Mouse (Mus musculus): ENCODE data around the gene Dlg3.

Gene Dlg3

GRCm38 (mm10) chrX:100767181-100767884 is at the start of gene Dlg3:
TSS of gene Dlg3 (plus strand) at chrX:100767722.
- DNase-seq, result no peak

DNA sequence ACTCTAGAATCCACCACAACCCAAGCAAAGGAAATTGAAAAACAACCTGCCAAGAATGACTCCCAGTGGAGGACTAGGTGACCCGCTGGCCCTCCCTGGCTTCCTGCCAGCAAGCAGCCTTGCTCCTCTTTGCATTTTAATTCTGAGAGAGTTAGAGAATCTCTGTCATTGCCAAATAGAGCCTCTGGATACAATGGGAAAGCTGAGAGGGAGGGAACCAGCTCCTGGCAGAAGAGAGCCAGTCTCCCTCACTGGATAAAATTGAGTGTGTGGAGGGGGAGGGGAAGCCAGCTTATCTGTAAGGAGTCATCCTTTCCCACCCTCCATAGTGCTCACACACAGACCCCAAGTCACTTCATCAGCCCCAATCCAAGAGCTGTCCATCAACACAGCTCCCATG is 38.6 kb upstream of the Dlg3 start:
- DNase-seq, result no peak

GRCm38 (mm10) chrX:100729665-100730188 is 37.8 kb upstream of the Dlg3 start, which contains the start of gene Gdpd2:
TSS of gene Gdpd2 (plus strand) at chrX:100729873.
- peak; percentile 56 for DNase-seq

- no peak for DNase-seq
Measured at GRCm38 (mm10) chrX:100730266-100730665, 37.3 kb upstream of the Dlg3 start.

DNA sequence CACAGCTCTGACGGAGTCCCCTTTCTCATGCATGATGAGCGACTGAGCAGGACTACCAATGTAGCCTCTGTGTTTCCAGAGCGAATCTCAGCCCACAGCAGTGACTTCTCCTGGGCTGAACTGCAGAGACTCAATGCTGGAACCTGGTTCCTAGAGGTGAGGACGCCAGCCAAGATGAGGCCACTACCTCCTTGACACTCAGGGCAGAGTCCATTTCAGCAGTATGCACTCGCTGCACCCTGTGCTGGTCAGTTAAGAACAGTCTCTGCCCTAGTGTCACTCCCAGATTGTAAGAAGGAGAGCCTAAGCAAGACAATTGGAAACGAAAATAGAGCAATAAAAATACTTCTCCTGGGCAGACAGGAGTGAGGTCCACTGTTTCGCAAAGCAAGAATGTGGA is 33.2 kb upstream of the Dlg3 start:
- DNase-seq, result no peak

DNA sequence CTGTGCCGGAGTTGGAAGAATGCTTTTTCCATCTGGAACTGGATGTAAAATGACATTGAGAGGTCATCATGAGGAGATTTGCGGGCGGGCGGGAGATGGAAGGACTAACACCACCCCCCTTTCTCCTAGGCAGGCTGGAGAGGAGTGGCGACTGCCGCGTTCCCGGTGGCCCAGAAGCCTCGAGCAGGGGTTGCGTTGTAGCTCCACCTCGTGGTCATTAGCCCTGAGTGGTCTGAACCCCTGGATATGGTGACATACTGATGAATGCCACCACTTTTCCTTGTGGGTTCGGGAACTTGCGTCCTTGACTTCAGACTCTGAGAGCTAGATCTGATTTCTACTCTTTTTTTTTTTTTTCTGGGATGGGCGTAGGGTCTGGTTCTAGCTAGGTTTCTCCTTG is 28.6 kb upstream of the Dlg3 start:
- peak; percentile 78 for DNase-seq

GRCm38 (mm10) chrX:100739443-100739842 is 28.1 kb upstream of the Dlg3 start:
- no peak for DNase-seq

DNA sequence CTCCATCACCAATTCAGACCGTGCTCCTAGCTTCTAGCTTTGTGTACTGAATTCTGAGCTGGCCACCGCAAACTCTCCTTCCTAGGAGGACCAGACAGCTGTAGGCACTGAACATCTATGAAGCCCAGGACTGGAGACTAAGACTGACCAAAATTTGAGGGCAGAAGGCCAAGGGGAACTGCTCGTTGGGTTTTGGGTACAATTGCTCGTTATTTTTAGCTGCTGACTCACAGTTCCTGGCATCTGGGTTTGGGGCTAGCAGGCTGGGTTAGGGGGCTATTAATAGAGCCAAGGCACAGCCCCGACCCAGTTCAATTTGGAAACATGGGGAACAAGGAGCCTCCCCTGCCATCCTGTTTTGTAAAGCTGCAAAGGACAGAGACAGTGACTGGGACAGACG is 26.7 kb upstream of the Dlg3 start:
- DNase-seq, result no peak

DNA sequence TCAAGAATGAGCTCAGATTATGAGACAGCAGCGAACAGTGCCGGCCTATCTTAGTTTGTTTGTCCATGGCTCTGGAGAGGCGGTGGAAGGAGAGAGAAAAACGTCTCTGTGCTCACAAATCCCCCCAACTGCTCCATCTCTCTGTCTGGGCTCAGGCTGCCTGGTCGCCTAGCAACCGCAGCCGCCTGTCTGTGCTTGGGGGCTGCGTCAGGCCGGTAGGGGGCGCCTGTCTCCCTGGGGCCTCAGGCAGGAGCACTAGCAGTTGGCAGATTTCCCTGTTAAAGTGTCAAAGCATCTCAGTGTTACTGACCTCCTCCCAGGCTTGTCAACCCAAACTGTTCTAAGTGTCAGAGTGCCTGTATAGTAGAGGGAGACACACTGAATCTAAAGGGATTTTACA is 25.6 kb upstream of the Dlg3 start:
- DNase-seq, result peak; percentile 67

DNA sequence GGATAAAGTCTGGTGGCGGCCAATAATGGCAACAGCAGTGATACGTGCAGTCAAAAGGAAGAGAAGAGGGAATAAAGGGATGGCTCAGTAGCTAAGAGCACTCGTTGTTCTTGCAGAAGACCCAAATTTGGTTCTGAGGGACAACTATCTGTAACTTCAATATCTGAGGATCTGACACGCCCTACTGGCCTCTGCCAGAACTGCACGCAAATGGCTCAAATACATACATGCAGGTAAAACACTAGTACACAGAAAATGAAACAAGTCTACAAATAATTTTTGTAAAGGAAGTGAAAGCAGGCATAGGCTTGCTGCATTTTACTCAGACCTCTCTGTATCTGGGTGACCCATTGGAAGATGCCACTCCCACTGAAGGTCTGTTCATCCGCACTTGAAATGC is 1.7 kb upstream of the Dlg3 start:
- no peak for DNase-seq

DNA sequence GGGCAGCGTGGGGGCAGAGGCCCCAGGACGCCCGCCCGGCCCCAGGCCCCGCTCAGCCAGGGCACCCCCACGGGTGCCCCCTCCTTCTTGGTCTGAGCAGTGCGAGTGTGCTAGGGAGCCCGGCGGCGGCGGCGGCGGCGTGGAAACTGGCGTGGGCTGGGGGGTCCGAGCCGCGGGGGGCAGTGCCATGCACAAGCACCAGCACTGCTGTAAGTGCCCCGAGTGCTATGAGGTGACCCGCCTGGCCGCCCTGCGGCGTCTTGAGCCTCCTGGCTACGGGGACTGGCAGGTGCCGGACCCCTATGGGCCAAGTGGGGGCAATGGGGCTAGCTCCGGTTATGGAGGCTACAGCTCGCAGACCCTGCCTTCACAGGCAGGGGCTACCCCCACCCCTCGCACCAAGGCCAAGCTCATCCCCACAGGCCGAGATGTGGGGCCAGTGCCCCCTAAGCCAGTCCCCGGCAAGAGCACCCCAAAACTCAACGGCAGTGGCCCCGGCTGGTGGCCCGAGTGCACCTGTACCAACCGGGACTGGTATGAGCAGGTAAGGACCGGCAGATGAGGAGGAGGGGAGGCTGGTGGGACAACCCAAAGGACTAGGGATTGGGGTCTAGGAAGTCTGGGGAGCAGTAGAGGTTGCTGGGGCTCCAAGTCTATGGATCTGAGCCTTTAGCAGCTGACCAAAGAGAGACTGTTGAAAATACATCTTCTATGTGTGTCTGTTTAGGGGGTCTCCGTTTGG is 534 bp downstream of the Dlg3 start:
- DNase-seq, result no peak

- DNase-seq, result no peak
Measured at GRCm38 (mm10) chrX:100769281-100769680, 1.8 kb downstream of the Dlg3 start.

DNA sequence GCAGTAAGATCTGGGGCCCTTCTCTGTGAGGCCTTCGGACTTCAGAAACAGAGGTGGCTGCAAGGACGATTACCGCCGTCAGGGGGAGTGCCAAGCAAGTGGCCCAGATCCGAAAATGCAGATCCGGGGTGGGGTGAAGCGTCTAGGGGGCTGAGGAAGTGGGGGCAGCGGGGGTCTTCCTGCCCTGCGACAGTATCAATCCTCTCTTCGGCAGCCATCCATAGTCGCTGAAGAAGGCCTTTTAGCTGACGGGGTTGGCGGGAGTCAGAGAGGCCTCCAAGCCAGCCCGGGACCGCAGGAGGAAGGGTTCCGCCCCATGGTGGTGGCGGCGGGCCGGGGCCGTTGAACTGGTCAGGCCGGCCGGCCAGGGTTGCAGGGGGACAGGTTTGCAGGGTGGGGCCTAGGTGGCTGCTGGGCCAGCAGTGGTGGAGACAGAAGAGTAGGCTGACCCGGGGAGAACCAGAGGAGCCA is 6.9 kb downstream of the Dlg3 start:
- DNase-seq, result peak; percentile 81

DNA sequence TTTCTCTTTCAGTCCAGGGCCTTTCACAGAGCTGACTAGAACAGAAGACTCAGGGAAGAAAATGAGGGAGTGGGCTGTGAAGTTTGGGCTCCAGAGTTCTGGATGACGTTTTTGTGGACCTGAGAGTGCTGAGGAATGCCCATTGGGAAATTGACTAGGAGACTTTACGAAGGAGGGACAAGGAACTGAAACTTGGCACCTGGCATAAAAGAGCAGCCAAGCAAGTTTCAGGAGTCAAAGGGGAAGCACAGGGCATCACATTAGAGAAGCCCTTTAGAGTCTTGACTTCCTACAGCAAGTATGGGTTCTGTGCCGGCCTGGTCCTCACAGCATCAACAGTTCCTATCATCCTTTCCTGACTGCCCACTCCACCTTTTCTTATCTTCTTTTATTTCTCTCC is 7.9 kb downstream of the Dlg3 start:
- DNase-seq, result peak; percentile 15

DNA sequence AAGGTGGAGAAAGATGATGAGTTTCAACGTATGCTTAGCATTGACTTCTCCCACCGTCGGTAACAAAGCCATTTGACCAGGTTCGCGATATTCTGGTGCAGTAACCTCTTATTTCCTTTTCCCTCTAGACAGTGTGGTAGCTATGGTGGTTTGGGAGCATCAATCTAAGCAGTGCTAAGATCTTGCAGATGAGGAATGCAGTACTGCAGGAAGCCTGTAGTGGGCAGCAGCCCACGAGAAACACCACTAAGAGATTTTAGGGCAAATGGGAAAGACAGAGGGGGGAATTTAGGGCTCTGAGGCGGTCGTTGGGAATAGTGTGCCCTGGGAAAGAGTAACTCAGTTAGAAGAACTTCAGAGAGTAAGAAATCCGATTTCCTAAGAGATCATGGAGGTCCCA is 9.0 kb downstream of the Dlg3 start:
- DNase-seq, result peak; percentile 74

- DNase-seq, result peak; percentile 84
Measured at GRCm38 (mm10) chrX:100776985-100777654, 9.6 kb downstream of the Dlg3 start.

DNA sequence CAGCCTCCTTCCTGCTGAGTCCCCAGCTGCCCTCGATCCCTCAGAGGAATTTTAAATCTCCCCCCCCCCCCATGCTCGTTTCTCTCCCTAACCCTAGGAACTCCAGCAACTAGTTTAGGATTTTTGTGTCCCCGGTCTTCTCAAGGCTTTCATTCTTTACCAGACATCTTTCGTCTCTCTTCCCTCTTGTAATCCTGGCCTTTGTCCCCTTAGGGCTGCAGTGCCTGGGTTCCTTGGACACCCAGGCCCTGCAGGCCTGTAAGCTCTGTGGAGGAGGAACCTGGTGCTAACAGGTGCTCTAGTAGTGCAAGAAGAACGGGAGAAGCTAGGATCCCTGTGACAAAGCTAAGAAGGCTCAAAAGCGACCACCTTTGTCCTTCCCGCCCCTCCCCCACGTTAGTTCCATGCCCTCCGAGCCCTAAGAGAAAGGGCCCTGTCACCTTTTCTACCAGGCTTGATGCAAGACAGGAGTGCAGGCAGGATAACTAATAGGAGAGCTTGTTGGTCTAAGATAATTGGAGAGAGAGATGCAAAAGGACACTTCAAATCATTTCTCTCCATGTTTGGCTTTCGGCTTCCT is 10.2 kb downstream of the Dlg3 start:
- no peak for DNase-seq

DNA sequence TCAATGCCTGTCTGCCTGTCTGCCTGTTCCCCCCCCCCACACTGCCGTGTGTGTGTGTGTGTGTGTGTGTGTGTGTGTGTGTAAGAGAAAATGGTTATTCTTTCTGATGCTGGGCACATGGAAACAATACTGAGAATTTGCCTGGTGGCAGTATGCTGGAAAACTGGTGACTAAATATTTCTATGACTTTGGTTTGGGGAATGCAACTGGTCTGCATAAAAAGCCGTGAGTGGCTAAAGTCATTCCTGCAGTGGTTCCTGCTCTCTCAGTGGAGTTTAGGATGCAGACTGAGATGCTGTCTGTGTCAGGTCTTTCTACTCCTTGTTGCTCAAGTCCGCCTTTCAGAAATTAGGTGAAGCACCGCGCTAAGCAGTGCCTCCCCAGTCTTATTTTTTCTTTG is 10.9 kb downstream of the Dlg3 start:
- DNase-seq, result no peak

DNA sequence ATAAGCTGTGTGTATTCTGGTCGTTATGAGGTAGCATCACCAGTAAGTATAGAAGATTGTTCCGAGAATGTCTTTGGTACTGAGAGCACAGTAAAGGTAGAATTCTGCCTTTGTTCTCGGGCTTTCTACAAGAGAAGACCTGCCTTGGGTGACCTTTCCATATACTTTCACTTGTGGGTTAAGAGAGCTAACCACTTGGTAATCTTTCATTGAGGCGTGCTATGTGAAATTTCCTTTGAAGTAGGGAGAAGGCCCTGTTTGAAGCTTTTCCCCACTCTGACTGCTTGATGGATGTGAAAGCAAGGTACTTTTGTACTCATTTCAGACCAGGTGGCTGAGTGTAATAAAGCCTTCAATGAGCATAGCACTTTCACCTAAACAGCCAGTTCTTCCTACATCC is 21.8 kb downstream of the Dlg3 start:
- DNase-seq, result no peak

GRCm38 (mm10) chrX:100796041-100796740 is 28.7 kb downstream of the Dlg3 start:
- DNase-seq, result no peak

- peak; percentile 17 for DNase-seq
Measured at GRCm38 (mm10) chrX:100796741-100797090, 29.2 kb downstream of the Dlg3 start.

GRCm38 (mm10) chrX:100797370-100797769 is 29.8 kb downstream of the Dlg3 start:
- no peak for DNase-seq
